Mouse (Mus musculus) spleen, adult 2 months (tissue): ENCODE data around the gene Mmp24. TPM values are rescaled to one million over a fixed set of nuclear protein-coding genes. Genes with fewer than 3 reads are reported as not detected.

ENCODE experiments used
- DNase-seq, 2 experiments: peaks; one replicate each; pipeline versions ENCODE4 v3.0.0 to v3.0.0-alpha.2; 2012 to 2021; ENCODE audit warnings: low spot score in 2 of 2, low read depth in 1 of 2
- H3K27ac ChIP-seq: fragments of 200-500 bp; 2 replicates; pipeline ENCODE4 v1.5.1; 2012; ENCODE audit warnings: low read length, inconsistent platforms; ENCODE audit not compliant: insufficient read depth
- H3K27me3 ChIP-seq: fragments of 200-500 bp; 2 replicates; pipeline ENCODE4 v1.6.1; 2012; ENCODE audit warnings: mild to moderate bottlenecking, moderate library complexity, low read length, inconsistent platforms; ENCODE audit not compliant: control insufficient read depth, insufficient read depth
- H3K36me3 ChIP-seq: fragments of 200-500 bp; 2 replicates; pipeline ENCODE4 v1.6.1; 2012; ENCODE audit warnings: mild to moderate bottlenecking, low read length, inconsistent platforms; ENCODE audit not compliant: control insufficient read depth, insufficient read depth
- H3K4me1 ChIP-seq: fragments of 200-500 bp; 2 replicates; pipeline ENCODE4 v1.6.1; 2011; ENCODE audit warnings: inconsistent platforms; ENCODE audit not compliant: control insufficient read depth, insufficient read depth, insufficient read length
- H3K4me3 ChIP-seq: fragments of 200-500 bp; 2 replicates; pipeline ENCODE4 v1.5.1; 2011; ENCODE audit warnings: mild to moderate bottlenecking, inconsistent platforms; ENCODE audit not compliant: insufficient read depth, insufficient read length; ENCODE audit errors: extremely low read depth
- CTCF ChIP-seq: fragments of 200-500 bp; IDR thresholded peaks from 2 replicates; pipeline ENCODE4 v1.5.1; 2011; ENCODE audit warnings: mild to moderate bottlenecking, inconsistent platforms; ENCODE audit not compliant: insufficient read depth, insufficient read length, insufficient replicate concordance; ENCODE audit errors: extremely low read depth
- POLR2A ChIP-seq: fragments of 200-500 bp; IDR thresholded peaks from 2 replicates; pipeline ENCODE4 v1.6.1; 2011; ENCODE audit warnings: low read depth, low read length, inconsistent platforms
- WGBS: fragments of 180-500 bp; shearing (Covaris S2); methylation state at CpG from one replicate; pipeline ENCODE4 v1.1.7; 2018; 5-methylcytosine and 5-hydroxymethylcytosine counted together
- polyA plus RNA-seq: library from polyadenylated mRNA; depleted of rRNA; stranded (reverse); fragments of >200 nt; gene quantifications from 2 replicates; pipeline ENCODE4 v1.2.3, GENCODE M21; 2012

Mmp24 gene
- polyA plus RNA-seq, 1 experiment, result not detected

GRCm38 (mm10) chr2:155834732-155835131 is 59.6 kb downstream of the Mmp24 start, which contains the start of gene Fam83c:
Gene Fam83c (minus strand): TSS chr2:155834854.
- no peak for DNase-seq
- Histone ChIP-seq H3K4me1 (no peaks in the 10 kb centered on the region), H3K36me3 (no peaks in the 10 kb centered on the region), H3K27ac (no peak within 1 kb of the TSS), H3K4me3 (no peak within 1 kb of the TSS), H3K27me3 (no peaks in the 10 kb centered on the region)
- TF ChIP-seq POLR2A, result no peak
- WGBS, result 77% methylated on average over 9 of the region's 9 CpGs

GRCm38 (mm10) chr2:155837961-155838360 is 62.8 kb downstream of the Mmp24 start:
- no peaks in the 10 kb centered on the region for H3K27me3 ChIP-seq
- WGBS, result 76% methylated on average over 3 of the region's 3 CpGs
- no peak for DNase-seq

GRCm38 (mm10) chr2:155838961-155839360 is 63.8 kb downstream of the Mmp24 start:
- 80% methylated on average over 4 of the region's 4 CpGs for WGBS
- no peaks in the 10 kb centered on the region for H3K27me3 ChIP-seq

More at GRCm38 (mm10) chr2:155837961-155838360, 62.8 kb downstream of the Mmp24 start:
- Histone ChIP-seq H3K4me3 (no peak overlapping the region), H3K36me3 (no peaks in the 10 kb centered on the region), H3K4me1 (no peaks in the 10 kb centered on the region), H3K27ac (no peak overlapping the region)
- no peak for TF ChIP-seq CTCF
- no peak for TF ChIP-seq POLR2A

GRCm38 (mm10) chr2:155846930-155847329 is 71.8 kb downstream of the Mmp24 start:
- Histone ChIP-seq H3K36me3 (peaks cover 27% of the 10 kb centered on the region), H3K27me3 (no peaks in the 10 kb centered on the region), H3K4me3 (no peak overlapping the region), H3K27ac (no peak overlapping the region), H3K4me1 (no peaks in the 10 kb centered on the region)
- TF ChIP-seq CTCF, result no peak
- TF ChIP-seq POLR2A, result no peak
- WGBS, result 90% methylated on average over 8 of the region's 8 CpGs
- no peak for DNase-seq

More at GRCm38 (mm10) chr2:155838961-155839360, 63.8 kb downstream of the Mmp24 start:
- no peak overlapping the region for H3K27ac ChIP-seq
- no peak for TF ChIP-seq POLR2A
- no peak for TF ChIP-seq CTCF
- H3K4me3 ChIP-seq, result no peak overlapping the region
- no peaks in the 10 kb centered on the region for H3K4me1 ChIP-seq
- DNase-seq, result no peak
- no peaks in the 10 kb centered on the region for H3K36me3 ChIP-seq

GRCm38 (mm10) chr2:155848291-155848690 is 73.1 kb downstream of the Mmp24 start:
- TF ChIP-seq POLR2A (no peak), CTCF (peak; percentile 70; the same call in 1 of the 2 replicates)
- WGBS, result 39% methylated on average over 6 of the region's 6 CpGs

GRCm38 (mm10) chr2:155849464-155849863 is 74.3 kb downstream of the Mmp24 start:
- H3K36me3 ChIP-seq, result peaks cover 29% of the 10 kb centered on the region
- TF ChIP-seq POLR2A (no peak), CTCF (no peak)
- H3K4me3 ChIP-seq, result no peak overlapping the region
- H3K27ac ChIP-seq, result no peak overlapping the region
- no peaks in the 10 kb centered on the region for H3K4me1 ChIP-seq
- 76% methylated on average over 7 of the region's 7 CpGs for WGBS
- H3K27me3 ChIP-seq, result no peaks in the 10 kb centered on the region
- no peak for DNase-seq

More at GRCm38 (mm10) chr2:155848291-155848690, 73.1 kb downstream of the Mmp24 start:
- H3K4me1 ChIP-seq, result no peaks in the 10 kb centered on the region
- H3K27ac ChIP-seq, result no peak overlapping the region
- H3K27me3 ChIP-seq, result no peaks in the 10 kb centered on the region
- DNase-seq, result peak; percentile 36 to 63
- H3K4me3 ChIP-seq, result no peak overlapping the region
- H3K36me3 ChIP-seq, result peaks cover 28% of the 10 kb centered on the region

- Histone ChIP-seq H3K4me3 (no peak overlapping the region), H3K27ac (no peak overlapping the region), H3K36me3 (peaks cover 29% of the 10 kb centered on the region), H3K4me1 (no peaks in the 10 kb centered on the region), H3K27me3 (no peaks in the 10 kb centered on the region)
- 91% methylated on average over 7 of the region's 7 CpGs for WGBS
- TF ChIP-seq POLR2A (no peak), CTCF (no peak)
- DNase-seq, result no peak
Measured at GRCm38 (mm10) chr2:155850120-155850519, 75.0 kb downstream of the Mmp24 start.

- DNase-seq, result no peak
- WGBS, result 95% methylated on average over 5 of the region's 5 CpGs
- TF ChIP-seq CTCF, result no peak
- no peak for TF ChIP-seq POLR2A
- Histone ChIP-seq H3K36me3 (peaks cover 20% of the 10 kb centered on the region), H3K27me3 (no peaks in the 10 kb centered on the region), H3K4me1 (no peaks in the 10 kb centered on the region), H3K4me3 (no peak overlapping the region), H3K27ac (no peak overlapping the region)
Measured at GRCm38 (mm10) chr2:155852536-155852935, 77.4 kb downstream of the Mmp24 start.
